Mouse (Mus musculus): Measurements from ENCODE around the gene Hoxa2. TPM values are rescaled to one million over a fixed set of nuclear protein-coding genes. Genes with fewer than 3 reads are reported as not detected.

Hoxa2 gene
- polyA plus RNA-seq, 1 experiment, result 1.4 TPM

GRCm38 (mm10) chr6:52177806-52178205 lies 13.2 kb upstream of the Hoxa2 start:
- no peak overlapping the region for H3K4me3 ChIP-seq (ENCODE audit: control insufficient read depth, insufficient read depth, low read length)
- no peak overlapping the region for H3K27ac ChIP-seq (ENCODE audit: control insufficient read depth, insufficient read depth, low read length)
- no peaks in the 10 kb centered on the region for H3K27me3 ChIP-seq (ENCODE audit: control insufficient read depth, insufficient read depth, low read length)
- DNase-seq, result no peak
- WGBS, result 88% methylated on average over 9 of the region's 9 CpGs
- H3K36me3 ChIP-seq (ENCODE audit: control insufficient read depth, insufficient read depth, low read length), result no peaks in the 10 kb centered on the region
- no peaks in the 10 kb centered on the region for H3K4me1 ChIP-seq (replicated peaks; ENCODE audit: control insufficient read depth, insufficient read depth, low read length)
- no peak for TF ChIP-seq POLR2A (IDR thresholded peaks at IDR 0.05; ENCODE audit: control insufficient read depth, extremely low read depth, insufficient read depth, low read length, poor library complexity)
- no peak for TF ChIP-seq CTCF (IDR thresholded peaks at IDR 0.05; ENCODE audit: borderline replicate concordance, control insufficient read depth, extremely low read depth, insufficient read depth, low read length, poor library complexity)

DNA sequence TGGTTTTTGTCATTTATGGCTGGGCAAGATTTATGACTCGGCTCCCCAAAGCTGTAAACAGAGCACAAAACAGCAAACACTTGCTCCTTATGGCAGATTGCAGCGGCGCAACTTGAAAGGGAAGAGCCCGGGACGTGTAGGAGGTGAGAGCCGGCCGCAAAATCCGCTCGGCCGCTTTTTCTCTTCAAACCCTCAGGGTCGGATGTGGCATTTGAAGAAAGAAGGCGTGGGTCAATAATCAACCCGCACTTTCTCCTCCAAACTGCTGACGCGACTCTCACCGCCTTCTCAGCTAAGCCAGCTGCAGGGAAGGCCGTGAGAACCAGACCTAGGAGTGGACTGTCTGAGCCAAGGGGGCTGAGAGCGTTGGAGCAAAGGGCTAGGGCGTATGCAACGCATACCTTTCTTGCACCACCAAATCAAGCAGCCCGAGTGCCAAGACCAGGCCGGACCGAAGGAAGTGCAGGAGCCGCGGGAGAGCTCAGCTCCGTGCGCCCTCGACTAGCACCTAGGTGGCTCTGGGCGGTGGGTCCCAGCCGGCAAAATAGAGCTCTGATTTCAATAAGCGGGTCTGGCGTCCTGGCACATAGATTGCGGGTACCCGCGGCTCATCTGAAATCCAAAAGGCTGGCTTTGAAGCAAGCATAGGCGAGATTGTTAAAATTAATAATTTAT lies 12.6 kb upstream of the Hoxa2 start, which contains the start of gene 5730596B20Rik:
Gene 5730596B20Rik, plus strand, starts transcription at position 438 of the 675 bp plus-strand sequence.
- Histone ChIP-seq H3K36me3 (ENCODE audit: control insufficient read depth, insufficient read depth, low read length) (no peaks in the 10 kb centered on the region), H3K4me3 (ENCODE audit: control insufficient read depth, insufficient read depth, low read length) (no peak within 1 kb of the TSS), H3K27me3 (ENCODE audit: control insufficient read depth, insufficient read depth, low read length) (no peaks in the 10 kb centered on the region), H3K4me1 (replicated peaks; ENCODE audit: control insufficient read depth, insufficient read depth, low read length) (no peaks in the 10 kb centered on the region), H3K27ac (ENCODE audit: control insufficient read depth, insufficient read depth, low read length) (no peak within 1 kb of the TSS; the same call in 1 of the 2 replicates)
- DNase-seq, result no peak
- TF ChIP-seq POLR2A (IDR thresholded peaks at IDR 0.05; ENCODE audit: control insufficient read depth, extremely low read depth, insufficient read depth, low read length, poor library complexity) (no peak), CTCF (IDR thresholded peaks at IDR 0.05; ENCODE audit: borderline replicate concordance, control insufficient read depth, extremely low read depth, insufficient read depth, low read length, poor library complexity) (no peak)
- 94% methylated on average over 36 of the region's 36 CpGs for WGBS

DNA sequence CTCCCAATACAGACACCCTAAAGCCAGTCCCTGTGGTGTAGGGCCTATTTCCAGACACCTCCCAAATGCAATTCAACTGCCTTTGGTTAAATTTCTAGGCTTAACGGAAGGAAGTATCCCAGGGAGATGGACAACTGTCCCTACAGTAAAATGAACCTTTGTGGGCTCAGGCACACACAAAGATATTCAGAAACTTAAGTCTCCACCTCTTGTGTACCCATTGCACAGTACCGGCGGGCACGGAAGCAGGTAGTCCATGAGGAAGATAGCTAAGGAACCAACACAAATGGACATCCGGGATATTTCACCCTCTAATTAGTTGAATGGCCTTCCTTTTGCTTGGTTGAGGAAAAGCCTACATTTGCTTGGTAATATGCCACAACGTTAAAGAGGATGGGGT lies 11.8 kb upstream of the Hoxa2 start:
- no peak for TF ChIP-seq POLR2A (IDR thresholded peaks at IDR 0.05; ENCODE audit: control insufficient read depth, extremely low read depth, insufficient read depth, low read length, poor library complexity)
- no peak for TF ChIP-seq CTCF (IDR thresholded peaks at IDR 0.05; ENCODE audit: borderline replicate concordance, control insufficient read depth, extremely low read depth, insufficient read depth, low read length, poor library complexity)
- Histone ChIP-seq H3K27me3 (ENCODE audit: control insufficient read depth, insufficient read depth, low read length) (no peaks in the 10 kb centered on the region), H3K4me1 (replicated peaks; ENCODE audit: control insufficient read depth, insufficient read depth, low read length) (no peaks in the 10 kb centered on the region), H3K27ac (ENCODE audit: control insufficient read depth, insufficient read depth, low read length) (no peak overlapping the region), H3K4me3 (ENCODE audit: control insufficient read depth, insufficient read depth, low read length) (no peak overlapping the region), H3K36me3 (ENCODE audit: control insufficient read depth, insufficient read depth, low read length) (no peaks in the 10 kb centered on the region)
- 80% methylated on average over 6 of the region's 6 CpGs for WGBS
- DNase-seq, result no peak

GRCm38 (mm10) chr6:52175864-52176263 lies 11.2 kb upstream of the Hoxa2 start:
- no peaks in the 10 kb centered on the region for H3K4me1 ChIP-seq (replicated peaks; ENCODE audit: control insufficient read depth, insufficient read depth, low read length)
- H3K27ac ChIP-seq (ENCODE audit: control insufficient read depth, insufficient read depth, low read length), result no peak overlapping the region
- TF ChIP-seq POLR2A (IDR thresholded peaks at IDR 0.05; ENCODE audit: control insufficient read depth, extremely low read depth, insufficient read depth, low read length, poor library complexity) (no peak), CTCF (IDR thresholded peaks at IDR 0.05; ENCODE audit: borderline replicate concordance, control insufficient read depth, extremely low read depth, insufficient read depth, low read length, poor library complexity) (no peak)
- 74% methylated on average over 35 of the region's 35 CpGs for WGBS
- no peak overlapping the region for H3K4me3 ChIP-seq (ENCODE audit: control insufficient read depth, insufficient read depth, low read length)
- no peaks in the 10 kb centered on the region for H3K27me3 ChIP-seq (ENCODE audit: control insufficient read depth, insufficient read depth, low read length)
- DNase-seq, result no peak
- no peaks in the 10 kb centered on the region for H3K36me3 ChIP-seq (ENCODE audit: control insufficient read depth, insufficient read depth, low read length)

- TF ChIP-seq POLR2A (IDR thresholded peaks at IDR 0.05; ENCODE audit: control insufficient read depth, extremely low read depth, insufficient read depth, low read length, poor library complexity) (no peak), CTCF (IDR thresholded peaks at IDR 0.05; ENCODE audit: borderline replicate concordance, control insufficient read depth, extremely low read depth, insufficient read depth, low read length, poor library complexity) (no peak)
- H3K36me3 ChIP-seq (ENCODE audit: control insufficient read depth, insufficient read depth, low read length), result no peaks in the 10 kb centered on the region
- no peaks in the 10 kb centered on the region for H3K27me3 ChIP-seq (ENCODE audit: control insufficient read depth, insufficient read depth, low read length)
- H3K27ac ChIP-seq (ENCODE audit: control insufficient read depth, insufficient read depth, low read length), result no peak overlapping the region
- no peaks in the 10 kb centered on the region for H3K4me1 ChIP-seq (replicated peaks; ENCODE audit: control insufficient read depth, insufficient read depth, low read length)
- 86% methylated on average over 41 of the region's 41 CpGs for WGBS
- no peak overlapping the region for H3K4me3 ChIP-seq (ENCODE audit: control insufficient read depth, insufficient read depth, low read length)
- no peak for DNase-seq
These were observed 10.5 kb upstream of the Hoxa2 start for GRCm38 (mm10) chr6:52174968-52175751.

- WGBS, result 89% methylated on average over 4 of the region's 4 CpGs
- no peak overlapping the region for H3K4me3 ChIP-seq (ENCODE audit: control insufficient read depth, insufficient read depth, low read length)
- H3K27me3 ChIP-seq (ENCODE audit: control insufficient read depth, insufficient read depth, low read length), result no peaks in the 10 kb centered on the region
These were observed 9.0 kb upstream of the Hoxa2 start for GRCm38 (mm10) chr6:52173648-52174047.

More at GRCm38 (mm10) chr6:52173648-52174047, 9.0 kb upstream of the Hoxa2 start:
- no peak for DNase-seq
- no peaks in the 10 kb centered on the region for H3K36me3 ChIP-seq (ENCODE audit: control insufficient read depth, insufficient read depth, low read length)
- H3K27ac ChIP-seq (ENCODE audit: control insufficient read depth, insufficient read depth, low read length), result no peak overlapping the region
- no peak for TF ChIP-seq CTCF (IDR thresholded peaks at IDR 0.05; ENCODE audit: borderline replicate concordance, control insufficient read depth, extremely low read depth, insufficient read depth, low read length, poor library complexity)
- no peak for TF ChIP-seq POLR2A (IDR thresholded peaks at IDR 0.05; ENCODE audit: control insufficient read depth, extremely low read depth, insufficient read depth, low read length, poor library complexity)
- H3K4me1 ChIP-seq (replicated peaks; ENCODE audit: control insufficient read depth, insufficient read depth, low read length), result no peaks in the 10 kb centered on the region
